In the genomic region with DNA sequence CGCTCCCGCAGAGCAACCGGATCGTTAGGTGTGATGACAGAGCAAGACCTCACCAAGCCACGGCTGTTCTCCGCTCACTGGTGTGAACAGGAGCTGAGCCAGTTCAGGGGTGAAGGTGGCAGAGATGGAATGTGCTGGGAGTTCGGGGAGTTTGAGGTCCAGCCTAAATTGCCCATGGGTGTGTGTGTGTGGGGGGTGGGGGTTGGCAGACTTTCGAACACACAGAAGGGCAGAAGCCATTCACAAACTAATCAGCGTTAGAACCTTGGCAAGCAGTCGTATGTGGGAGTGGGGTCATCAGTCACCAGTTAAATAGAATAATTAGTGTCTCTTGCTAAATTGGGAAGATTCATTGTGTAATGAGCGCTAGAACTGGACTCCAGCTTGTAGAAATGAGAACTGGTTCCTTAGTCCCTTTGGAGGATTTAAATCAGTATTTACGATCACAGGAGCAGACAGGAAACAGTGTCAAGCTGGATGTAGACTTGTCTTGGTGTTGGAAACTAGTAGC, we compare ENCODE assay signal across 11 mouse cellular contexts. TPM values are rescaled to one million over a fixed set of nuclear protein-coding genes. Genes with fewer than 3 reads are reported as not detected.
A peak's percentile ranks its signal among the peaks of the same experiment; 100 is the strongest.
DNase-seq lines count a peak whose midpoint lies in the region; ATAC-seq lines count a peak whose summit lies in the region.
"Had no signal": no experiment of that assay in that cellular context is flagged by ENCODE, and none has a peak within 500 bp of the region (broad histone marks: within the 10 kb centered on the region; RNA-seq: fewer than 3 reads in every experiment).

No protein-coding gene starts in this region.

- H3K27me3 ChIP-seq in hindbrain, embryonic 13.5 days, result no peaks in the 10 kb centered on the region
- no peaks in the 10 kb centered on the region for H3K27me3 ChIP-seq in hindbrain, embryonic 10.5 days (ENCODE audit: insufficient read depth, poor library complexity, severe bottlenecking)
- H3K27me3 ChIP-seq: CH12.LX; midbrain, embryonic 12.5 days had no signal

- ATAC-seq in hindbrain, embryonic 13.5 days (ENCODE audit: low FRiP score), result no peak
- ATAC-seq: inflammation-experienced regulatory T-cells, adult 6 months had no signal

- no peak overlapping the region for H3K4me2 ChIP-seq in hindbrain, embryonic 13.5 days
- H3K4me2 ChIP-seq: midbrain, embryonic 12.5 days had no signal

- H3K27ac ChIP-seq in hindbrain, embryonic 13.5 days, result peak overlapping the region; percentile 67
- no peak overlapping the region for H3K27ac ChIP-seq in hindbrain, embryonic 10.5 days
- H3K27ac ChIP-seq: midbrain, embryonic 12.5 days had no signal

- no peak for DNase-seq in hindbrain, embryonic 10.5 days (ENCODE audit: low spot score)
- DNase-seq in Muller cell, postnatal 12 days (ENCODE audit: inconsistent ontology term), result peak; percentile 77
- DNase-seq in kidney, adult 18-20 months, result peak; percentile 11
- peak; percentile 57 for DNase-seq in lung, postnatal 10 days
- DNase-seq in spleen, postnatal 10 days (ENCODE audit: low spot score in 2 of 2), result no peak
- DNase-seq in embryo, embryonic 10.5 days (ENCODE audit: low spot score), result no peak
- no peak for DNase-seq in thymus, adult 18-20 months

- WGBS in hindbrain, embryonic 13.5 days, result 62% methylated on average over 12 of the region's 12 CpGs
- 88% methylated on average over 12 of the region's 12 CpGs for WGBS in hindbrain, embryonic 10.5 days

- H3K4me1 ChIP-seq in hindbrain, embryonic 13.5 days (replicated peaks), result peaks cover 40% of the 10 kb centered on the region
- peaks cover 17% of the 10 kb centered on the region for H3K4me1 ChIP-seq in hindbrain, embryonic 10.5 days (replicated peaks)

- no peak overlapping the region for H3K9ac ChIP-seq in hindbrain, embryonic 13.5 days
- H3K9ac ChIP-seq: midbrain, embryonic 12.5 days had no signal

- no peaks in the 10 kb centered on the region for H3K9me3 ChIP-seq in hindbrain, embryonic 13.5 days
- no peaks in the 10 kb centered on the region for H3K9me3 ChIP-seq in hindbrain, embryonic 10.5 days
- H3K9me3 ChIP-seq: midbrain, embryonic 12.5 days had no signal

- H3K4me3 ChIP-seq in hindbrain, embryonic 13.5 days, result no peak overlapping the region
- no peak overlapping the region for H3K4me3 ChIP-seq in hindbrain, embryonic 10.5 days
- H3K4me3 ChIP-seq: midbrain, embryonic 12.5 days had no signal

- H3K36me3 ChIP-seq in hindbrain, embryonic 13.5 days, result peaks cover 9% of the 10 kb centered on the region
- peaks cover 15% of the 10 kb centered on the region for H3K36me3 ChIP-seq in hindbrain, embryonic 10.5 days

RNA-seq across cellular contexts. Expression of a gene that starts 50.9 kb away (rescaled TPM):
- 55.2 and 60.2 TPM in 2 replicates for polyA plus RNA-seq in hindbrain, embryonic 13.5 days (2015; fragmentation: Nextera tagmentation; extraction: Ambion mirVana)
- polyA plus RNA-seq in hindbrain, embryonic 10.5 days (2016; fragmentation: Nextera tagmentation; extraction: Ambion mirVana), result 44.4 and 47.0 TPM in 2 replicates

Comparison
In these comparisons a context has a peak if more than half of its experiments do, and no peak if none do; other contexts are left out.
1. DNase-seq: peak in Muller cell, postnatal 12 days (single experiment), kidney, adult 18-20 months (single experiment) and lung, postnatal 10 days (single experiment); none in hindbrain, embryonic 10.5 days (single experiment), spleen, postnatal 10 days (0 of 2), embryo, embryonic 10.5 days (single experiment) and thymus, adult 18-20 months (0 of 2).